Mouse (Mus musculus): Measurements from ENCODE around the gene Ceacam10.
"Not testable (repeated sequence)": the region's sequence is repeated elsewhere in the genome, so short reads cannot be mapped to it uniquely, and the experiment has no call there.

Ceacam10 gene

GRCm38 (mm10) chr7:24776918-24777317 lies at the start of gene Ceacam10:
Gene Ceacam10, plus strand, starts transcription at chr7:24777206.
- not testable (repeated sequence) for DNase-seq (ENCODE audit: low read depth)

- no peak for DNase-seq (ENCODE audit: low read depth)
These were observed 40.9 kb upstream of the Ceacam10 start for GRCm38 (mm10) chr7:24735970-24736670.

- no peak for DNase-seq (ENCODE audit: low read depth)
These were observed 26.3 kb upstream of the Ceacam10 start for GRCm38 (mm10) chr7:24750695-24751094.

- no peak for DNase-seq (ENCODE audit: low read depth)
These were observed 25.4 kb upstream of the Ceacam10 start for GRCm38 (mm10) chr7:24751610-24752009.

GRCm38 (mm10) chr7:24753476-24753875 lies 23.5 kb upstream of the Ceacam10 start:
- no peak for DNase-seq (ENCODE audit: low read depth)

GRCm38 (mm10) chr7:24758520-24758919 lies 18.5 kb upstream of the Ceacam10 start:
- no peak for DNase-seq (ENCODE audit: low read depth)

- no peak for DNase-seq (ENCODE audit: low read depth)
These were observed 16.8 kb upstream of the Ceacam10 start, which contains the start of gene Cd177 for GRCm38 (mm10) chr7:24760211-24760610. Gene Cd177, minus strand, starts transcription at chr7:24760311.

- no peak for DNase-seq (ENCODE audit: low read depth)
These were observed 15.8 kb upstream of the Ceacam10 start for GRCm38 (mm10) chr7:24761161-24761560.

GRCm38 (mm10) chr7:24762574-24762973 lies 14.4 kb upstream of the Ceacam10 start:
- no peak for DNase-seq (ENCODE audit: low read depth)

- DNase-seq (ENCODE audit: low read depth) = no peak
These were observed 5.6 kb upstream of the Ceacam10 start for GRCm38 (mm10) chr7:24771361-24771760.

- no peak for DNase-seq (ENCODE audit: low read depth)
These were observed 3.0 kb upstream of the Ceacam10 start for GRCm38 (mm10) chr7:24773942-24774535.

- DNase-seq (ENCODE audit: low read depth) = no peak
These were observed 861 bp upstream of the Ceacam10 start for GRCm38 (mm10) chr7:24776145-24776544.

GRCm38 (mm10) chr7:24797918-24798317 lies 20.9 kb downstream of the Ceacam10 start:
- DNase-seq (ENCODE audit: low read depth) = no peak

GRCm38 (mm10) chr7:24802149-24802767 lies 25.3 kb downstream of the Ceacam10 start:
- no peak for DNase-seq (ENCODE audit: low read depth)

GRCm38 (mm10) chr7:24804826-24805225 lies 27.8 kb downstream of the Ceacam10 start:
- DNase-seq (ENCODE audit: low read depth) = peak; percentile 33

GRCm38 (mm10) chr7:24809041-24809440 lies 32.0 kb downstream of the Ceacam10 start:
- DNase-seq (ENCODE audit: low read depth) = no peak

- DNase-seq (ENCODE audit: low read depth) = peak; percentile 36
These were observed 40.5 kb downstream of the Ceacam10 start for GRCm38 (mm10) chr7:24817502-24817901.

- DNase-seq (ENCODE audit: low read depth) = no peak
These were observed 47.4 kb downstream of the Ceacam10 start for GRCm38 (mm10) chr7:24824452-24824851.

- DNase-seq (ENCODE audit: low read depth) = no peak
These were observed 50.2 kb downstream of the Ceacam10 start for GRCm38 (mm10) chr7:24827181-24827580.

All from fibroblast of lung, adult 2 months (primary cell).